Mouse (Mus musculus) neural tube, postnatal 0 days (tissue): ENCODE results near the gene Reep3. TPM values are rescaled to one million over a fixed set of nuclear protein-coding genes. Genes with fewer than 3 reads are reported as not detected.

ENCODE experiments used
- polyA plus RNA-seq: library from polyadenylated mRNA; unstranded; fragments of >200 nt; fragmentation: Nextera tagmentation; extraction: Ambion mirVana; gene quantifications from 2 replicates; pipeline ENCODE4 v1.2.1, GENCODE M21; 2015

Gene Reep3
- polyA plus RNA-seq, result 36.5 and 37.8 TPM in 2 replicates

DNA sequence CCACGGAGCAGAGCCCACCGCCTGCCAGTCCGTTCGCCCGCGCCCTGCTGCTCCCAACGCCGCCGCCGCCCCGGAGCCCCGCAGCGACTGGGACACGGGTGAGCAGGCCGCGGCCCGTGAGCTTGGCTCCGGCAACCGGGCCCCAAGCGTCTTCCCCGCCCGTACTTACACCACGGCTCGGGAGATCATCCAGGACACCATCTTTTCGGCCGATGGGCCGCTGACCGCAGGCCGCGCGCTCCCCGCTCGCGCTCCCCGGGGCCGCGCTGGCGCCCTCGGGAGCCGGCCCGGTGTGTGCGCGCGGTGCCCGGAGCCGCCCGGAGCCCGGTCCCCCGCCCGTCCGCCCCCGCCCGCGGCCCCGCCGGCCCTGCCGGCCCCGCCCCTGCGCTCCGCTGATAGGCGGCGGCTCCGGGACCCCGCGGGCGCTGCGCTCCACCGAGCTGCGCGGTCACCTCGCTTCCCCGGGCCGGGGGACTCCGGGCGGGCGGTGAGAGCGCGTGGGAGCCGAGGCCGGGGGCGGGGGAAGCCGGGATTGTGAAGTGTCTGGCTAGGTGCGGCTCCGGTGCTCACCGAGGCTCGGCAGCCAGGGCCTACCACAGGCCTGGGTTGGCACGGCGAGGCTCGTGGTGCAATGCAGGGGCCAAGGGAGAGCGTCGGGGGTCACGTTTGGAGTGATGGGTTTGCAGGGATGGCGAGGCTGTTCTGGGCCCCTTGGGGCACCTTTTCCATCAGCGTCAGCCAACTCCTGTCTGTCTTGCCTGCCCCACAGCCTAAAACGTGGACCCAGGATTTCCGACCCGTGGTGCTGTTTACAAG, at the start of gene Reep3:
Gene Reep3, minus strand, starts transcription at position 325 of the 816 bp plus-strand sequence.

GRCm38 (mm10) chr10:67095798-67096620, 736 bp downstream of the Reep3 start, which contains the start of gene Jmjd1c:
Gene Jmjd1c (plus strand): TSS chr10:67096125.

Other genes with a start within 250 kb of the Reep3 start
- gene Jmjd1c, start 820 bp downstream of the Reep3 start, polyA plus RNA-seq, result 47.4 and 48.0 TPM in 2 replicates
- 34.2 and 36.5 TPM in 2 replicates for gene Nrbf2, start 188.4 kb upstream of the Reep3 start, polyA plus RNA-seq